Mouse (Mus musculus): ENCODE measurements around the gene Srrm3. TPM values are rescaled to one million over a fixed set of nuclear protein-coding genes. Genes with fewer than 3 reads are reported as not detected.
A peak's percentile ranks its signal among the peaks of the same experiment; 100 is the strongest.

The Srrm3 gene
- polyA plus RNA-seq, 1 experiment from 2014 or later, result 0.22 TPM

GRCm38 (mm10) chr5:135905320-135906225 is 98.9 kb downstream of the Srrm3 start:
- 53% methylated on average over 8 of the region's 8 CpGs for WGBS
- Histone ChIP-seq H3K9me3 (replicated peaks) (no peaks in the 10 kb centered on the region), H3K9ac (no peak overlapping the region), H3K4me3 (no peak overlapping the region), H3K27ac (ENCODE audit: poor library complexity, severe bottlenecking) (peak overlapping the region; percentile 0; the same call in 1 of the 2 replicates), H3K27me3 (replicated peaks) (no peaks in the 10 kb centered on the region), H3K4me2 (no peak overlapping the region), H3K4me1 (replicated peaks) (peaks cover 35% of the 10 kb centered on the region), H3K36me3 (peaks cover 38% of the 10 kb centered on the region)
- ATAC-seq (ENCODE audit: insufficient number of reproducible peaks, low FRiP score), result no peak

GRCm38 (mm10) chr5:135906846-135907245 is 100.2 kb downstream of the Srrm3 start:
- H3K9me3 ChIP-seq (replicated peaks), result no peaks in the 10 kb centered on the region
- H3K4me1 ChIP-seq (replicated peaks), result peaks cover 37% of the 10 kb centered on the region
- WGBS, result 80% methylated on average over 4 of the region's 4 CpGs
- no peak overlapping the region for H3K4me2 ChIP-seq
- no peak overlapping the region for H3K27ac ChIP-seq (ENCODE audit: poor library complexity, severe bottlenecking)
- ATAC-seq (ENCODE audit: insufficient number of reproducible peaks, low FRiP score), result no peak
- H3K27me3 ChIP-seq (replicated peaks), result no peaks in the 10 kb centered on the region
- H3K36me3 ChIP-seq, result peaks cover 50% of the 10 kb centered on the region
- no peak overlapping the region for H3K4me3 ChIP-seq
- no peak overlapping the region for H3K9ac ChIP-seq

- Histone ChIP-seq H3K9me3 (replicated peaks) (no peaks in the 10 kb centered on the region), H3K27me3 (replicated peaks) (no peaks in the 10 kb centered on the region), H3K36me3 (peaks cover 55% of the 10 kb centered on the region), H3K4me3 (no peak overlapping the region), H3K4me1 (replicated peaks) (peaks cover 41% of the 10 kb centered on the region), H3K4me2 (no peak overlapping the region), H3K9ac (no peak overlapping the region), H3K27ac (ENCODE audit: poor library complexity, severe bottlenecking) (no peak overlapping the region)
- WGBS, result 77% methylated on average over 13 of the region's 13 CpGs
- ATAC-seq (ENCODE audit: insufficient number of reproducible peaks, low FRiP score), result no peak
Observed at GRCm38 (mm10) chr5:135907256-135907655, 100.6 kb downstream of the Srrm3 start.

DNA sequence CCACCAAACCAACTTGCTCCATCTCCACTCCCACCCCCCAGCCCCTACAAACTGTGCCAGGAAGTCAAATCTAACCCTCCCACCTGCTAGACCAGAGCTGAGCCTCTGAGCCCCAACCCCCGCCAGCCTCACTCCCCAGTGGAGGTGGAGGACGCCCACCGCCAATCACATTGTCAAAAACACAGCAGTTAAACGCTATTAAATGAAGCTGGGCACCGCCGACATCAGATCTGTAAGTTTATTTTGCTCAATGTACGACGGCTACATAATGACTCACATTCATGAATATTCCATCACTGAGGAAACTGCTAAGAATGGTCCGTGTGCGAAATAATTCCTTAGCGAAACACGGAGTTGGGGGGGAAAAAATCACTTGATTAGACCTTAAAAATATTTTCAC is 101.5 kb downstream of the Srrm3 start:
- peaks cover 56% of the 10 kb centered on the region for H3K36me3 ChIP-seq

DNA sequence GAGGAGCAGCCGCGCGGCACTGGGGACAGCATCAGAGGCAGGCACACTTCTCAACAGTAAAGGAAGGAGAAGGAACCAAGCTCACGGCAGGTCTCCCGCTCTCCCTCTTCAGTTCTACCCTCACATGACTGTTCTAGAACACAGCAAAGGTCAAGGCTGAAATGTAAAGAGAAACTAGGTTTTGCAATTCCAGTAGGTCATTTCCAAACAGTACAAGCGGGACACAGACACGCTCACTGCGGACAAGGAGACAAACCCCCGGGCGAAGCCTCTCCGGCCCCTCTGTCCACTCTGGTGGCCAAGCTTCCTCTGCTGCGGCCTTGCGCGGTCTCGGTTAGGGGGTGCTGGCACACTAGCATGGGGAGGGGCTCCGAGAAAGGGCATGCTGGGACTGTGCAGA is 102.3 kb downstream of the Srrm3 start:
- Histone ChIP-seq H3K27ac (ENCODE audit: poor library complexity, severe bottlenecking) (no peak overlapping the region), H3K9ac (no peak overlapping the region), H3K4me2 (no peak overlapping the region), H3K27me3 (replicated peaks) (no peaks in the 10 kb centered on the region), H3K36me3 (peaks cover 56% of the 10 kb centered on the region), H3K4me3 (no peak overlapping the region), H3K4me1 (replicated peaks) (peaks cover 53% of the 10 kb centered on the region), H3K9me3 (replicated peaks) (no peaks in the 10 kb centered on the region)
- ATAC-seq (ENCODE audit: insufficient number of reproducible peaks, low FRiP score), result no peak
- 92% methylated on average over 16 of the region's 16 CpGs for WGBS

More for the DNA sequence above, 101.5 kb downstream of the Srrm3 start:
- no peaks in the 10 kb centered on the region for H3K27me3 ChIP-seq (replicated peaks)
- no peak overlapping the region for H3K4me3 ChIP-seq
- ATAC-seq (ENCODE audit: insufficient number of reproducible peaks, low FRiP score), result no peak
- WGBS, result 88% methylated on average over 12 of the region's 12 CpGs
- no peak overlapping the region for H3K4me2 ChIP-seq
- no peaks in the 10 kb centered on the region for H3K9me3 ChIP-seq (replicated peaks)
- no peak overlapping the region for H3K9ac ChIP-seq
- H3K27ac ChIP-seq (ENCODE audit: poor library complexity, severe bottlenecking), result no peak overlapping the region
- H3K4me1 ChIP-seq (replicated peaks), result peaks cover 47% of the 10 kb centered on the region

- no peak overlapping the region for H3K9ac ChIP-seq
- no peaks in the 10 kb centered on the region for H3K9me3 ChIP-seq (replicated peaks)
- H3K4me2 ChIP-seq, result no peak overlapping the region
- peaks cover 55% of the 10 kb centered on the region for H3K4me1 ChIP-seq (replicated peaks)
- H3K4me3 ChIP-seq, result no peak overlapping the region
- no peaks in the 10 kb centered on the region for H3K27me3 ChIP-seq (replicated peaks)
- no peak for ATAC-seq (ENCODE audit: insufficient number of reproducible peaks, low FRiP score)
- H3K36me3 ChIP-seq, result peaks cover 56% of the 10 kb centered on the region
- H3K27ac ChIP-seq (ENCODE audit: poor library complexity, severe bottlenecking), result no peak overlapping the region
- WGBS, result 88% methylated on average over 10 of the region's 10 CpGs
Observed at GRCm38 (mm10) chr5:135909646-135910045, 103.0 kb downstream of the Srrm3 start.

- Histone ChIP-seq H3K4me2 (no peak overlapping the region), H3K27ac (ENCODE audit: poor library complexity, severe bottlenecking) (no peak overlapping the region), H3K36me3 (peaks cover 56% of the 10 kb centered on the region), H3K9me3 (replicated peaks) (no peaks in the 10 kb centered on the region), H3K4me1 (replicated peaks) (peaks cover 55% of the 10 kb centered on the region), H3K4me3 (no peak overlapping the region), H3K9ac (no peak overlapping the region), H3K27me3 (replicated peaks) (no peaks in the 10 kb centered on the region)
- WGBS, result 91% methylated on average over 25 of the region's 25 CpGs
- no peak for ATAC-seq (ENCODE audit: insufficient number of reproducible peaks, low FRiP score)
Observed at GRCm38 (mm10) chr5:135910813-135911212, 104.1 kb downstream of the Srrm3 start.

DNA sequence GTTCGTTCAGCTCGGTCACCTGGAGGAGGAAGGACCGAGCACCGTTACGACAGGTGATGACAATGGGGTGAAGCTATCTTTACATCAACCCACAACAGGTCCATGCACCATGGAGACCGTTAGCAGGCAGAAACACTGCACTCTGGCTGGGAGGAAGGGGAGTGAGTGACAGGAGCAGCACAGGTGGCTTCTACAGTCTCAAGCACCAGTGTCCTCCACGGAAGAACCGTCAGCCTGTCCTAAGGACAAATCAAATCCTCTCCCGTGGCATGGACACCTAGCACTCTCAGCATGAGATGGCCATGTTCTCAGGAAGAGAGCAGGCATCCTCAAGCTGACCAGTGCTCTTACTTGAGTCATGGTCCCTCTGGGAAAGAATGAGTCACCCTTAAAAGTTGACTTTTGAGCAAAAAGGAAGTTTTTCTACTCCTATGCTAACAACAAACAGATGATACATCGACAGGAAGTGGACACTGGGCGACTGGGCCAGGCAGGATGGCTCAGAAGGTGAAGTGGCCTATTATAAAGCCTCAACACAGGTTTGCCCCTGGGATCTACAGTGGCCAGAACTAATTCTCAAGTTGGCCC is 105.0 kb downstream of the Srrm3 start:
- H3K9ac ChIP-seq, result no peak overlapping the region

GRCm38 (mm10) chr5:135913201-135913600 is 106.5 kb downstream of the Srrm3 start:
- Histone ChIP-seq H3K27me3 (replicated peaks) (no peaks in the 10 kb centered on the region), H3K9me3 (replicated peaks) (no peaks in the 10 kb centered on the region), H3K9ac (no peak overlapping the region), H3K36me3 (peaks cover 60% of the 10 kb centered on the region), H3K4me3 (no peak overlapping the region), H3K4me1 (replicated peaks) (peaks cover 57% of the 10 kb centered on the region), H3K4me2 (no peak overlapping the region), H3K27ac (ENCODE audit: poor library complexity, severe bottlenecking) (peak overlapping the region; percentile 92)
- 68% methylated on average over 5 of the region's 5 CpGs for WGBS
- ATAC-seq (ENCODE audit: insufficient number of reproducible peaks, low FRiP score), result no peak

More for the DNA sequence above, 105.0 kb downstream of the Srrm3 start:
- Histone ChIP-seq H3K4me1 (replicated peaks) (peaks cover 61% of the 10 kb centered on the region), H3K27ac (ENCODE audit: poor library complexity, severe bottlenecking) (no peak overlapping the region), H3K4me3 (no peak overlapping the region), H3K9me3 (replicated peaks) (no peaks in the 10 kb centered on the region), H3K36me3 (peaks cover 57% of the 10 kb centered on the region), H3K4me2 (no peak overlapping the region), H3K27me3 (replicated peaks) (no peaks in the 10 kb centered on the region)
- ATAC-seq (ENCODE audit: insufficient number of reproducible peaks, low FRiP score), result no peak
- WGBS, result 78% methylated on average over 11 of the region's 11 CpGs

- 49% methylated on average over 6 of the region's 6 CpGs for WGBS
- H3K4me2 ChIP-seq, result peak overlapping the region; percentile 41
- H3K27ac ChIP-seq (ENCODE audit: poor library complexity, severe bottlenecking), result peak overlapping the region; percentile 92
- no peak overlapping the region for H3K4me3 ChIP-seq
- H3K4me1 ChIP-seq (replicated peaks), result peaks cover 53% of the 10 kb centered on the region
- no peaks in the 10 kb centered on the region for H3K27me3 ChIP-seq (replicated peaks)
- peaks cover 61% of the 10 kb centered on the region for H3K36me3 ChIP-seq
- H3K9me3 ChIP-seq (replicated peaks), result no peaks in the 10 kb centered on the region
- peak overlapping the region; percentile 35; the same call in 1 of the 2 replicates for H3K9ac ChIP-seq
- ATAC-seq (ENCODE audit: insufficient number of reproducible peaks, low FRiP score), result peak; percentile 56
Observed at GRCm38 (mm10) chr5:135914156-135914555, 107.5 kb downstream of the Srrm3 start.

- peaks cover 60% of the 10 kb centered on the region for H3K36me3 ChIP-seq
- H3K4me1 ChIP-seq (replicated peaks), result peaks cover 53% of the 10 kb centered on the region
- ATAC-seq (ENCODE audit: insufficient number of reproducible peaks, low FRiP score), result no peak
- H3K4me3 ChIP-seq, result no peak overlapping the region
- H3K27ac ChIP-seq (ENCODE audit: poor library complexity, severe bottlenecking), result peak overlapping the region; percentile 69
- no peaks in the 10 kb centered on the region for H3K9me3 ChIP-seq (replicated peaks)
- 0 out of 2 replicates have a peak overlapping the region, but pooled peaks have one; percentile 20 for H3K9ac ChIP-seq
- H3K27me3 ChIP-seq (replicated peaks), result no peaks in the 10 kb centered on the region
- WGBS, result 74% methylated on average over 6 of the region's 6 CpGs
- no peak overlapping the region for H3K4me2 ChIP-seq
Observed at GRCm38 (mm10) chr5:135916051-135916565, 109.4 kb downstream of the Srrm3 start.

Data from heart, embryonic 12.5 days (tissue).